Mouse (Mus musculus) lung, adult 2 months (tissue): ENCODE data around the gene Lime1.

Experiments
- CTCF ChIP-seq: fragments of 200-500 bp; IDR thresholded peaks from 2 replicates; pipeline ENCODE4 v1.5.1; 2011; ENCODE audit warnings: mild to moderate bottlenecking, low read length, control low read depth; ENCODE audit not compliant: insufficient read depth
- POLR2A ChIP-seq: fragments of 200-500 bp; IDR thresholded peaks from 2 replicates; pipeline ENCODE4 v1.6.1; 2011; ENCODE audit warnings: low read depth, mild to moderate bottlenecking, control low read depth, low read length, borderline replicate concordance; ENCODE audit errors: extremely low read depth

GRCm38 (mm10) chr2:181397207-181397761 is 17.4 kb downstream of the Lime1 start:
- TF ChIP-seq CTCF (no peak), POLR2A (no peak)
